Comparison of ENCODE assay signal across 9 mouse cellular contexts in genomic region chr8:83390006-83390701, GRCm38 (mm10). TPM values are rescaled to one million over a fixed set of nuclear protein-coding genes. Genes with fewer than 3 reads are reported as not detected.
DNase-seq lines count a peak whose midpoint lies in the region; ATAC-seq lines count a peak whose summit lies in the region.
"Had no signal": no experiment of that assay in that cellular context is flagged by ENCODE, and none has a peak within 500 bp of the region (broad histone marks: within the 10 kb centered on the region; RNA-seq: fewer than 3 reads in every experiment).

No protein-coding gene starts in this region.

- H3K27me3 ChIP-seq in lung, embryonic 16.5 days (ENCODE audit: control insufficient read depth, insufficient read depth, low read depth, low read length), result peaks cover 21% of the 10 kb centered on the region
- H3K27me3 ChIP-seq in forebrain, embryonic 11.5 days (ENCODE audit: control insufficient read depth, insufficient read depth, low read length), result peaks cover 7% of the 10 kb centered on the region; the same call in 1 of the 2 replicates
- peaks cover 28% of the 10 kb centered on the region for H3K27me3 ChIP-seq in limb, embryonic 13.5 days
- peaks cover 17% of the 10 kb centered on the region for H3K27me3 ChIP-seq in stomach, embryonic 16.5 days (ENCODE audit: control insufficient read depth, insufficient read depth, low read length)

- H3K4me2 ChIP-seq in lung, embryonic 16.5 days (ENCODE audit: low read depth, low read length), result peak overlapping the region; percentile 55
- peak overlapping the region; percentile 92 for H3K4me2 ChIP-seq in forebrain, embryonic 11.5 days (ENCODE audit: low read depth, low read length, severe bottlenecking)
- H3K4me2 ChIP-seq in limb, embryonic 13.5 days (replicated peaks), result peak overlapping the region; percentile 76
- peak overlapping the region; percentile 61 for H3K4me2 ChIP-seq in stomach, embryonic 16.5 days (ENCODE audit: low read depth, low read length)

- DNase-seq in lung, postnatal 10 days, result no peak
- peak; percentile 58 for DNase-seq in forebrain, embryonic 11.5 days (ENCODE audit: low spot score)
- DNase-seq in adrenal gland, postnatal 10 days, result no peak
- no peak for DNase-seq in gastrocnemius, postnatal 14 days

- no peak overlapping the region for H3K27ac ChIP-seq in lung, embryonic 16.5 days (ENCODE audit: low read length)
- H3K27ac ChIP-seq in forebrain, embryonic 11.5 days (ENCODE audit: low read depth, low read length), result no peak overlapping the region
- H3K27ac ChIP-seq in limb, embryonic 13.5 days, result no peak overlapping the region
- H3K27ac ChIP-seq in stomach, embryonic 16.5 days (ENCODE audit: low read length), result no peak overlapping the region

- no peak for ATAC-seq in lung, embryonic 16.5 days (ENCODE audit: low read depth)
- peak; percentile 74 for ATAC-seq in forebrain, embryonic 11.5 days (replicated peaks; ENCODE audit: low FRiP score)
- ATAC-seq in limb, embryonic 13.5 days (ENCODE audit: low FRiP score, low read depth), result no peak
- ATAC-seq in stomach, embryonic 16.5 days (ENCODE audit: insufficient read depth, low FRiP score), result no peak

- no peaks in the 10 kb centered on the region; the same call in 1 of the 2 replicates for H3K4me1 ChIP-seq in lung, embryonic 16.5 days (replicated peaks; ENCODE audit: control insufficient read depth, insufficient read depth, low read length)
- peaks cover 2% of the 10 kb centered on the region; the same call in 1 of the 2 replicates for H3K4me1 ChIP-seq in forebrain, embryonic 11.5 days (replicated peaks; ENCODE audit: control insufficient read depth, insufficient read depth, low read length)
- peaks cover 6% of the 10 kb centered on the region; the same call in 1 of the 2 replicates for H3K4me1 ChIP-seq in limb, embryonic 13.5 days
- 0 out of 2 replicates have a peak, but pooled peaks cover 3% of the 10 kb centered on the region for H3K4me1 ChIP-seq in stomach, embryonic 16.5 days (ENCODE audit: control insufficient read depth, insufficient read depth, low read length)

- intact Hi-C loops in gastrocnemius, postnatal 14 days (cut with DNase I; ENCODE audit: low total_unique reads), result no loop called here

- no peaks in the 10 kb centered on the region for H3K36me3 ChIP-seq in lung, embryonic 16.5 days (ENCODE audit: control insufficient read depth, insufficient read depth, low read length)
- no peaks in the 10 kb centered on the region for H3K36me3 ChIP-seq in forebrain, embryonic 11.5 days (ENCODE audit: control insufficient read depth, insufficient read depth, low read length)
- H3K36me3 ChIP-seq in limb, embryonic 13.5 days, result no peaks in the 10 kb centered on the region
- H3K36me3 ChIP-seq in stomach, embryonic 16.5 days (ENCODE audit: control insufficient read depth, insufficient read depth, low read length), result no peaks in the 10 kb centered on the region

- H3K4me3 ChIP-seq in lung, embryonic 16.5 days (ENCODE audit: low read length), result peak overlapping the region; percentile 40
- peak overlapping the region; percentile 60 for H3K4me3 ChIP-seq in forebrain, embryonic 11.5 days (ENCODE audit: low read depth, low read length)
- H3K4me3 ChIP-seq in limb, embryonic 13.5 days, result peak overlapping the region; percentile 49
- H3K4me3 ChIP-seq in stomach, embryonic 16.5 days (replicated peaks; ENCODE audit: low read length), result peak overlapping the region; percentile 42

- no peak overlapping the region for H3K9ac ChIP-seq in lung, embryonic 16.5 days (ENCODE audit: low read length)
- H3K9ac ChIP-seq in forebrain, embryonic 11.5 days (ENCODE audit: low read length), result peak overlapping the region; percentile 76
- peak overlapping the region; percentile 67 for H3K9ac ChIP-seq in limb, embryonic 13.5 days
- H3K9ac ChIP-seq in stomach, embryonic 16.5 days (ENCODE audit: low read length), result peak overlapping the region; percentile 49; the same call in 1 of the 2 replicates

- 9% methylated on average over 14 of the region's 14 CpGs for WGBS in lung, embryonic 16.5 days
- 10% methylated on average over 14 of the region's 14 CpGs for WGBS in forebrain, embryonic 11.5 days
- WGBS in limb, embryonic 13.5 days, result 6% methylated on average over 14 of the region's 14 CpGs
- 5% methylated on average over 14 of the region's 14 CpGs for WGBS in stomach, embryonic 16.5 days

- H3K9me3 ChIP-seq in lung, embryonic 16.5 days (ENCODE audit: control insufficient read depth, low read length), result no peaks in the 10 kb centered on the region
- H3K9me3 ChIP-seq in forebrain, embryonic 11.5 days (ENCODE audit: control insufficient read depth, low read length), result no peaks in the 10 kb centered on the region
- no peaks in the 10 kb centered on the region; the same call in 1 of the 2 replicates for H3K9me3 ChIP-seq in limb, embryonic 13.5 days
- H3K9me3 ChIP-seq in stomach, embryonic 16.5 days (replicated peaks; ENCODE audit: control insufficient read depth, low read length), result no peaks in the 10 kb centered on the region

RNA-seq across cellular contexts. Expression of gene Clgn, which starts 0.5 kb away (rescaled TPM):
- 0.05 and 0.14 TPM in 2 replicates for polyA plus RNA-seq in lung, embryonic 16.5 days (2015; fragmentation: Nextera tagmentation; extraction: Ambion mirVana)
- 6.0 and 6.3 TPM in 2 replicates for polyA plus RNA-seq in forebrain, embryonic 11.5 days (2014; fragmentation: Nextera tagmentation; extraction: Ambion mirVana)
- polyA plus RNA-seq in limb, embryonic 13.5 days (2015; fragmentation: Nextera tagmentation; extraction: Ambion mirVana), result 1.5 and 1.7 TPM in 2 replicates
- 0.47 and 0.61 TPM in 2 replicates for polyA plus RNA-seq in stomach, embryonic 16.5 days (2015; fragmentation: Nextera tagmentation; extraction: Ambion mirVana)
- total RNA-seq in adrenal gland, postnatal 10 days (2021), result 1 to 10 TPM in 1 of 2 experiments, under 1 TPM in 1; 0.60 to 1.4 TPM
- total RNA-seq in gastrocnemius, postnatal 14 days (2021), result not detected

RNA-seq across cellular contexts. Expression of gene Mgat4d, which starts 41.9 kb away (rescaled TPM):
- not detected in 2 replicates for polyA plus RNA-seq in lung, embryonic 16.5 days (2015; fragmentation: Nextera tagmentation; extraction: Ambion mirVana)
- polyA plus RNA-seq in forebrain, embryonic 11.5 days (2014; fragmentation: Nextera tagmentation; extraction: Ambion mirVana), result not detected in 2 replicates
- not detected in 2 replicates for polyA plus RNA-seq in limb, embryonic 13.5 days (2015; fragmentation: Nextera tagmentation; extraction: Ambion mirVana)
- not detected in 2 replicates for polyA plus RNA-seq in stomach, embryonic 16.5 days (2015; fragmentation: Nextera tagmentation; extraction: Ambion mirVana)
- not detected for total RNA-seq in adrenal gland, postnatal 10 days (2021)
- not detected for total RNA-seq in gastrocnemius, postnatal 14 days (2021)
- polyA plus RNA-seq: brain, embryonic 14.5 days; kidney, adult 2 months had no signal

RNA-seq across cellular contexts. Expression of gene Elmod2, which starts 57.9 kb away (rescaled TPM):
- 16.5 and 17.0 TPM in 2 replicates for polyA plus RNA-seq in lung, embryonic 16.5 days (2015; fragmentation: Nextera tagmentation; extraction: Ambion mirVana)
- 29.8 and 33.8 TPM in 2 replicates for polyA plus RNA-seq in forebrain, embryonic 11.5 days (2014; fragmentation: Nextera tagmentation; extraction: Ambion mirVana)
- 21.9 and 22.9 TPM in 2 replicates for polyA plus RNA-seq in limb, embryonic 13.5 days (2015; fragmentation: Nextera tagmentation; extraction: Ambion mirVana)
- polyA plus RNA-seq in stomach, embryonic 16.5 days (2015; fragmentation: Nextera tagmentation; extraction: Ambion mirVana), result 14.6 and 16.6 TPM in 2 replicates
- 10 to 100 TPM; 22.2 to 25.8 TPM for total RNA-seq in adrenal gland, postnatal 10 days (2021)
- 1 to 10 TPM; 7.1 to 8.0 TPM for total RNA-seq in gastrocnemius, postnatal 14 days (2021)
